Mouse (Mus musculus) cerebellum, adult 2 months (tissue): ENCODE measurements around the gene Stxbp4.

Source experiments
- CTCF ChIP-seq: fragments of 200-500 bp; IDR thresholded peaks from 2 replicates; pipeline ENCODE4 v1.5.1; 2011; ENCODE audit warnings: low read depth, mild to moderate bottlenecking, control low read depth, low read length, moderate library complexity, borderline replicate concordance; ENCODE audit not compliant: insufficient read depth
- POLR2A ChIP-seq: fragments of 200-500 bp; IDR thresholded peaks from 2 replicates; pipeline ENCODE4 v1.6.1; 2011; ENCODE audit warnings: low read length, control low read depth, borderline replicate concordance; ENCODE audit not compliant: insufficient read depth

DNA sequence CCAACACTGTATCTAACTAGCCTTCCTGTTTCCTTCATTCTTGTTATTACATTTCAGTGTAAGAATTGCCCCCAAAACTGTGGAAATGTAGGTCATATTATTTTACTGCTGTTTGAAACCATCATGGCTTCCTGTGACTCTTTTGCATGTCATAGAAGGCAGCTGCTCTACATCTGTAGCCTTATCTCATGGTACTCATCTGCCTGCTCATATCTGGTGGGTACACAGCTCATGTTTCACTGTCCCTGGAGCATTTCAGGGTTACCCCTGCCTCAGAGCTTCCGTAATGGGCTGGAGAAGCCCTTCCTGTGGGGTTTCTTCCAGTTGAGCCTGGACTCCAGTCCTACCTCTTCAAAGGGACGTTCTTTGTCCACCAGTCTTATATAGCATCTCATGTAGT, 112.6 kb downstream of the Stxbp4 start:
- no peak for TF ChIP-seq CTCF
- TF ChIP-seq POLR2A, result no peak
